Comparison of ENCODE assay signal across 38 mouse cellular contexts in the genomic region with DNA sequence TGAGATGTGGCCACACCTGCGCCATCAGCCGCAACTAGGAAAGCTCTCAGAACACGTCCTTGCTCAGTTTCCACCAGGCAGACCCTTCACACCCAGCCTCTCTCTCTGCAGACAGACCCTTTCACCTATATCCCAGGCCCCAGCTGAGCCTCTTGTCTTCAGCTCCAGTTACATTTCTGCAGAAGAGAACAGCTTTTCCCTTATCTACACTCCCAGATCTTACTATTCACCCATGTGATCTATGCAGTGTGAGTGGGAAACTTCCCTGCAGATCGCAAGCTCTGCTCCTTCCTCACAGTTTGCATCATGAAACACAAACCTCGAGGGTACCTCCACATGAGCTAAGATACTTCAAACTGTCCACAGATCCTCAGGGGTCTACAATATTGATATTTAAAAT. TPM values are rescaled to one million over a fixed set of nuclear protein-coding genes. Genes with fewer than 3 reads are reported as not detected.
"Had no signal": no experiment of that assay in that cellular context is flagged by ENCODE, and none has a peak within 500 bp of the region (broad histone marks: within the 10 kb centered on the region; RNA-seq: fewer than 3 reads in every experiment).

No protein-coding gene starts in this region.

- H3K27me3 ChIP-seq: limb, embryonic 12.5 days; limb, embryonic 13.5 days; limb, embryonic 15.5 days; liver, embryonic 12.5 days; liver, embryonic 13.5 days; liver, embryonic 15.5 days; lung, embryonic 15.5 days; midbrain, embryonic 13.5 days; midbrain, embryonic 15.5 days had no signal

- H3K4me2 ChIP-seq: limb, embryonic 12.5 days; limb, embryonic 13.5 days; limb, embryonic 15.5 days; liver, embryonic 11.5 days; liver, embryonic 12.5 days; liver, embryonic 13.5 days; liver, embryonic 15.5 days; lung, embryonic 14.5 days; lung, embryonic 15.5 days; midbrain, embryonic 11.5 days; midbrain, embryonic 12.5 days; midbrain, embryonic 13.5 days; midbrain, embryonic 15.5 days had no signal

- H3K27ac ChIP-seq: left cerebral cortex, adult 2 months; limb, embryonic 10.5 days; limb, embryonic 12.5 days; limb, embryonic 13.5 days; limb, embryonic 15.5 days; liver, embryonic 12.5 days; liver, embryonic 13.5 days; liver, embryonic 14.5 days; liver, embryonic 15.5 days; lung, embryonic 15.5 days; macrophage; midbrain, embryonic 10.5 days; midbrain, embryonic 12.5 days; midbrain, embryonic 13.5 days; midbrain, embryonic 15.5 days had no signal

- H3K9me3 ChIP-seq: limb, embryonic 10.5 days; limb, embryonic 12.5 days; limb, embryonic 13.5 days; limb, embryonic 15.5 days; liver, embryonic 12.5 days; liver, embryonic 13.5 days; liver, embryonic 15.5 days; lung, embryonic 15.5 days; midbrain, embryonic 10.5 days; midbrain, embryonic 12.5 days; midbrain, embryonic 13.5 days; midbrain, embryonic 15.5 days had no signal

- H3K9ac ChIP-seq: limb, embryonic 12.5 days; limb, embryonic 13.5 days; limb, embryonic 15.5 days; liver, embryonic 12.5 days; liver, embryonic 13.5 days; liver, embryonic 14.5 days; liver, embryonic 15.5 days; lung, embryonic 14.5 days; lung, embryonic 15.5 days; midbrain, embryonic 12.5 days; midbrain, embryonic 13.5 days; midbrain, embryonic 15.5 days had no signal

- ATAC-seq: liver, embryonic 12.5 days; lung, postnatal 0 days; midbrain, embryonic 13.5 days; midbrain, embryonic 15.5 days; midbrain, embryonic 16.5 days had no signal

- H3K4me1 ChIP-seq: limb, embryonic 10.5 days; limb, embryonic 12.5 days; limb, embryonic 13.5 days; limb, embryonic 15.5 days; liver, embryonic 12.5 days; liver, embryonic 13.5 days; liver, embryonic 15.5 days; lung, embryonic 15.5 days; midbrain, embryonic 10.5 days; midbrain, embryonic 12.5 days; midbrain, embryonic 13.5 days; midbrain, embryonic 15.5 days had no signal

- H3K4me3 ChIP-seq: left cerebral cortex, adult 2 months; limb, embryonic 10.5 days; limb, embryonic 12.5 days; limb, embryonic 13.5 days; limb, embryonic 15.5 days; liver, embryonic 12.5 days; liver, embryonic 13.5 days; liver, embryonic 15.5 days; lung, embryonic 15.5 days; midbrain, embryonic 10.5 days; midbrain, embryonic 12.5 days; midbrain, embryonic 13.5 days; midbrain, embryonic 15.5 days; myocyte had no signal

- H3K36me3 ChIP-seq: limb, embryonic 10.5 days; limb, embryonic 12.5 days; limb, embryonic 13.5 days; limb, embryonic 15.5 days; liver, embryonic 12.5 days; liver, embryonic 13.5 days; liver, embryonic 15.5 days; lung, embryonic 15.5 days; midbrain, embryonic 10.5 days; midbrain, embryonic 12.5 days; midbrain, embryonic 13.5 days; midbrain, embryonic 15.5 days had no signal

- DNase-seq: left cerebral cortex, postnatal 4 days; liver; liver, embryonic 13.5 days; lung, adult 18-20 months; lung, adult 2 months; lung, embryonic 14.5 days; lung, postnatal 10 days; lung, postnatal 14 days; lung, postnatal 36 days; lung, postnatal 4 days; midbrain, embryonic 14.5 days had no signal

RNA-seq across cellular contexts. Expression of a gene that starts 11.5 kb away (rescaled TPM):
- total RNA-seq: megakaryocyte, adult 5-6 weeks had no signal

RNA-seq across cellular contexts. Expression of a gene that starts 47.1 kb away (rescaled TPM):
- total RNA-seq: left cerebral cortex, adult 2 months; left cerebral cortex, postnatal 14 days; left cerebral cortex, postnatal 25 days; left cerebral cortex, postnatal 36 days; left cerebral cortex, postnatal 4 days; liver, adult 2 months; midbrain, postnatal 0 days; monocyte, adult 5-6 weeks had no signal
- polyA plus RNA-seq: limb, embryonic 12.5 days; limb, embryonic 13.5 days; limb, embryonic 15.5 days; lung, embryonic 14.5 days; lung, embryonic 15.5 days; macrophage; midbrain, embryonic 15.5 days; midbrain, embryonic 16.5 days; neural tube, embryonic 11.5 days had no signal
